ENCODE assay signal across 9 mouse cellular contexts in genomic region chr12:56986049-56986448, GRCm38 (mm10).
DNase-seq lines count a peak whose midpoint lies in the region; ATAC-seq and TF ChIP-seq lines count a peak whose summit lies in the region.
"Had no signal": no experiment of that assay in that cellular context is flagged by ENCODE, and none has a peak within 500 bp of the region (broad histone marks: within the 10 kb centered on the region; RNA-seq: fewer than 3 reads in every experiment).

No protein-coding gene starts in this region.

- 7% methylated on average over 5 of the region's 5 CpGs for WGBS in cerebellum, adult 2 months
- WGBS in liver, embryonic 13.5 days (ENCODE audit: insufficient replicate concordance) = 12% methylated on average over 5 of the region's 5 CpGs

- TF ChIP-seq POLR2A in cerebellum, adult 2 months (IDR thresholded peaks at IDR 0.05; ENCODE audit: borderline replicate concordance, insufficient read depth, low read length) = no peak
- TF ChIP-seq POLR2A in cortical plate, adult 2 months (IDR thresholded peaks at IDR 0.05; ENCODE audit: extremely low read depth, insufficient read depth, low read length) = no peak

- DNase-seq in cerebellum, adult 2 months = peak; percentile 18 to 22
- DNase-seq in cerebellum, adult 11-12 months = no peak
- peak; percentile 34 to 73 for DNase-seq in spleen, postnatal 10 days (ENCODE audit: low spot score in 2 of 2)
- DNase-seq in spleen, postnatal 36 days (ENCODE audit: low spot score in 2 of 2) = no peak
- peak; percentile 15 to 70 for DNase-seq in kidney, adult 8-10 months
- peak; percentile 15 for DNase-seq in liver, embryonic 13.5 days
- peak; percentile 2 for DNase-seq in skeletal muscle tissue, adult 2 months (ENCODE audit: low read depth, low spot score)

- TF ChIP-seq CTCF in cerebellum, adult 2 months (IDR thresholded peaks at IDR 0.05; ENCODE audit: borderline replicate concordance, insufficient read depth, low read depth, low read length) = peak; percentile 78; the same call in 1 of the 2 replicates
- TF ChIP-seq CTCF in cortical plate, adult 2 months (IDR thresholded peaks at IDR 0.05; ENCODE audit: extremely low read depth, insufficient read depth, low read length) = peak; percentile 82

- no peaks in the 10 kb centered on the region for H3K27me3 ChIP-seq in cerebellum, adult 2 months (ENCODE audit: control insufficient read depth, insufficient read depth, low read length)
- H3K27me3 ChIP-seq in liver, embryonic 13.5 days = no peaks in the 10 kb centered on the region
- H3K27me3 ChIP-seq: liver, embryonic 15.5 days had no signal

- ATAC-seq in liver, embryonic 13.5 days (ENCODE audit: low read depth) = no peak

- no peak overlapping the region for H3K27ac ChIP-seq in cerebellum, adult 2 months (ENCODE audit: insufficient read depth, low read length)
- no peak overlapping the region for H3K27ac ChIP-seq in cortical plate, adult 2 months (ENCODE audit: insufficient read depth, low read length)
- H3K27ac ChIP-seq in liver, embryonic 13.5 days = no peak overlapping the region
- H3K27ac ChIP-seq: liver, embryonic 15.5 days had no signal

- H3K4me2 ChIP-seq in liver, embryonic 13.5 days = no peak overlapping the region
- H3K4me2 ChIP-seq: liver, embryonic 15.5 days had no signal

- H3K9me3 ChIP-seq in liver, embryonic 13.5 days (replicated peaks) = no peaks in the 10 kb centered on the region
- H3K9me3 ChIP-seq: liver, embryonic 15.5 days had no signal

- H3K4me1 ChIP-seq in cerebellum, adult 2 months (ENCODE audit: control insufficient read depth, insufficient read depth, low read length) = no peaks in the 10 kb centered on the region
- no peaks in the 10 kb centered on the region for H3K4me1 ChIP-seq in cortical plate, adult 2 months (ENCODE audit: control insufficient read depth, insufficient read depth, low read length)
- no peaks in the 10 kb centered on the region for H3K4me1 ChIP-seq in liver, embryonic 13.5 days (replicated peaks)
- H3K4me1 ChIP-seq: liver, embryonic 15.5 days had no signal

- no peak overlapping the region for H3K4me3 ChIP-seq in cerebellum, adult 2 months (replicated peaks; ENCODE audit: insufficient read depth, low read depth, low read length)
- no peak overlapping the region for H3K4me3 ChIP-seq in cortical plate, adult 2 months (ENCODE audit: insufficient read depth, low read length)
- H3K4me3 ChIP-seq in liver, embryonic 13.5 days (replicated peaks) = no peak overlapping the region
- H3K4me3 ChIP-seq: liver, embryonic 15.5 days had no signal

- H3K9ac ChIP-seq in liver, embryonic 13.5 days = no peak overlapping the region
- H3K9ac ChIP-seq: liver, embryonic 15.5 days had no signal

- no peaks in the 10 kb centered on the region for H3K36me3 ChIP-seq in liver, embryonic 13.5 days
- H3K36me3 ChIP-seq: liver, embryonic 15.5 days had no signal

Comparison
In these comparisons a context has a peak if more than half of its experiments do, and no peak if none do; other contexts are left out.
1. DNase-seq: peak in cerebellum, adult 2 months (2 of 2), spleen, postnatal 10 days (2 of 2), kidney, adult 8-10 months (2 of 2), liver, embryonic 13.5 days (single experiment) and skeletal muscle tissue, adult 2 months (single experiment); none in cerebellum, adult 11-12 months (single experiment) and spleen, postnatal 36 days (0 of 2).